Mouse (Mus musculus) kidney, postnatal 25 days (tissue): ENCODE measurements around the gene 3830406C13Rik.
A peak's percentile ranks its signal among the peaks of the same experiment; 100 is the strongest.

Source experiments
- DNase-seq, 2 experiments: peaks; one replicate each; pipeline ENCODE4 v3.0.0; 2021; ENCODE audit warnings: mixed read lengths in 2 of 2

Gene 3830406C13Rik

DNA sequence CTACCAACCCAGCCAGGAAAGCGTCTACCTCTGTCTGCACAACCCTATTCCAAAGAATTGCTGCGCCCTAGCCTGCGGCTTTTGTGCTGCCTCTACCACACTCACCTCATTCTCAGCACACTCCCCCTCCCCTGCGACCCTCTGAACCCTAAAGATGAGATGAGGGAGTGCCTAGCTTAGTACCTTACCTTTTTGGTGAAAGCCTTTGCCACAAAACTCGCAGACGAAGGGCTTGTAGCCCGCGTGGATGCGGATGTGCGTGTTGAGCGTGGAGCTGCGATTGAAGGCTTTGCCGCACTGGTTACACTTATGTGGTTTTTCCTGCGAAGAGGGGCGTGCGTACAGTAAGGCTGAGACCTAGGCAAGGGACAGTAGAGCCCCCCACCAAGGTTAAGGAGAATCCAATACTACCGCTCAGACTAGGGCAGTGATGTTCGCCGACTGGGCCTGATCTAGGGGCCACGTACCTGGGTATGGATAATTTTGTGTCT is 59.5 kb downstream of the 3830406C13Rik start:
- no peak for DNase-seq

DNA sequence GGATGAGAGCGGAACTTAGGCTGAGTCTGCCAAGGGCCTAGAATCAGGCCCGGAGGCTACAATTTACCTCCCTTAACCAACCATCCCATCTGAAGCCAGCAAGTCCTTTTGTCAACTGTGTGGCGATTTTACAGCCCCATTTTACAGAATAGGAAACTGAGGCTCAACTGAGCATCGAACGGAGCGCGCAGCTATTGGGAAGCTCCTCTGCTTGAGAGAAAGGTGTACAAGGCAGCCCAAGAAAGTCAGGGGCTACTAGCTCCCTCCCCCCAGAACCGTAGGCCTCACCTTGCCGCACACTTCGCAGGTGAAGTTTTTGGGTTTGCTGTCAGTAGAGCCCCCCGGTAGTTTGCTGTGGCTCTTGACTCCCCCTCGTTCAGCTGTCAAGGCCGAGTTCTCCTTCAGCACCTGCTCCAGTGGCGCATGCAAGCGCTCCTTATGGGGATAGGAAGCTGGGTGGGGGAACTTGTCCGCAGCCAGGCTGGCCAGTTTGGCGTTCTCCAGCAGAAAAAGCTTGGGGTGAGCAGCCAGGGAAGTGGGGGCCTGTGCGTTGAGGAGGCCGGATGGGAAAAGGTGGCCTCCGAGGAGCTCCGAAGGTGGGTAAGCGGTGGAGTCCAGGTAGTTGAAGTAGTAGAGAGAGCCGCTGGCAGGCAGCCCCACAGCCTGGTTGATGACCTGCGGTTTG is 60.2 kb downstream of the 3830406C13Rik start:
- no peak for DNase-seq

DNA sequence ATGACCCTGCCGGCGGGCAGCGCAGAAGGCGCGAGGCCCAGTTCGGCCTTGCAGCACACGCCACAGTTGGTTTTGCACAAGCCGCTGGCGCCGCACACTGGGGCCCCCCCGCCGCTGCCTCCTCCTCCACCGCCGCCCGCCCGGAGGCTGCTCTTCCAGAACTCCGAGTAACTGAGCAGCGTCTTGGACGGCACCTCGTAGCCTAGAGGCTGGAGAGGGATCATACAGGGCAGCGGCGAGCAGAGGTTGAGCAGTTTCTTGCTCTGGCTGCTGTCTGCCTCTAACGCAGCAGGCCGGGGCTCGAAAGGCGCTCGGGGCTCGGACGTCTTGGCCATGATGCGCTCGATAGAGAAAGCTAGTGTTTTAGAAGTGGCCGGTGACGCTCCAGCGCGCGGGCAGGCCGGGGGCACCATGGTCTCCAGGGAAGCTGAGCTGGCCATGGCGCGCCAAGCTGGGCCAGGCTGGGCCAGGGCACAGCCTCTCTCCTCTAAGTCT is 60.8 kb downstream of the 3830406C13Rik start:
- DNase-seq = peak in 1 of 2 experiments; percentile 47

DNA sequence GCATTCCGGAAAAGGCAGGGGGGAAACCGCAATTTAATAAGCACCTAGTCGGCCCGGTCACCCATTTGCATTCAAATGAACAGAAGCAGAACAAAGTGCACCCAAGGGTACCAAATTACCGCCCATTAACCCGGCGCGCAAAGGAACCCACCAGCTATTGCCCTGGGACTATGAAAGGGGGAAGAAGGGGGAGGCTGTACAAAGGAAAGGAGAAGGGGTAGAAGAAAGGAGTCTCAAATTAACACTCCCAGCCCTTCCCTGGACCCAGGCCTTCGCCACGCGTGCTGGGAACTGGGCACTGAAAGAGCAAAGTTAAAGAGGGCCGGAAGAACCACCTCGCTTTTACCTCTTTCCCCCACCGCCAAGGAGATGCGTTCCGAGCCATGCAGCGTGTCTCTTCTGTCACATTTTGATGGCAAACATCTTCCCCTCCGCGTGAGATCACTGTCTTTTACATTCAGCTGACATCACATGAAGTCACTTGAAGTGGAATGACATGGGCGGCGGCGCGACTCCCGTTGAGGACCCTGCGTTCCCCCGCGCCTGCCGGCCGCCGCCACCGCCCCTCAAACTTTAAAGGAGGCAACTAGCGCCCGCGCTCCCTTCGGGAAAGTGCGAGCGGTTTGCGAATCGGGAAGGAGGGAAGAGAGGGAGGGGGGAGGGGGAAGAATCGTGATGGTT is 61.4 kb downstream of the 3830406C13Rik start:
- DNase-seq = no peak

DNA sequence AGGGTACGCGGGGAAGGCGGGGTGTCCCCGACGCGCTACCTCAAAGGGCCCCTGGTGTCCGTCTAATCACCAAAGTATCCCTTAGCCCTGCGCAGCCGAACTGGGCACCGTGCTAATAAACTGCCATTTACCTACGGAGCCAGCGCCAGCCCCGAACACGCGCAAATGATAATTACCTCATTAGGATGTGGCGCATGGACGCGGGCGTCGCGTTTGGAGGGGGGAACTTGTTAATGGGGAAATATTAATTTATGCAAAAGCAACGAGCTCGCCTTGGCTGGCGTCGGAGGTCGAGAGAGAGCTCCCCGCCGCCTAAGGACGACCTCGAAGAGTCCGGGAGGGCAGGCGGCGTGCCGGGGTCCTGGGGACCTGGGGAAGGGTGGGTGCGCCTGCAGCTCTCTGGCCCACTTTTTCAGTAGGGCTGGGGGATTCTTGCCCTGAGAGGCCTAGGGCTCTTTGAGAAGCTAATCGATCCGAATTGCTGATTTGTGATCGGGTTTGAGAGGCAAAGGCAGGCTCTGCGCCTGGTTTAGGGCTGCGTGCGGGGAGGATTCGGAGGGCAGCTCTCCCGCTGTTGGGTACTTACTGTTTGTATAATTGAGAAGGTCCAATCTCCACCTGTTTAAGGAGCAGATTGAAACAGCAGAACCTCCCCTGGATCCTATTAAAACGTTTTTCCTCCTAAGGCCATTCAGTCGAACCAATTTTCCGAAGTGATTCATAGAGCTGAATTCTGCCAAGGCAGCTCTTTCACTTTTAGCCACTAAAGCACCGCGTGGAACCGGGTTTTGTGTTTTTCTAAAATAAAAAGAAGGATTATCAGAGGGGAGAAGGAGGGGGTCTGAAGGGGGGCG is 62.3 kb downstream of the 3830406C13Rik start:
- no peak for DNase-seq

DNA sequence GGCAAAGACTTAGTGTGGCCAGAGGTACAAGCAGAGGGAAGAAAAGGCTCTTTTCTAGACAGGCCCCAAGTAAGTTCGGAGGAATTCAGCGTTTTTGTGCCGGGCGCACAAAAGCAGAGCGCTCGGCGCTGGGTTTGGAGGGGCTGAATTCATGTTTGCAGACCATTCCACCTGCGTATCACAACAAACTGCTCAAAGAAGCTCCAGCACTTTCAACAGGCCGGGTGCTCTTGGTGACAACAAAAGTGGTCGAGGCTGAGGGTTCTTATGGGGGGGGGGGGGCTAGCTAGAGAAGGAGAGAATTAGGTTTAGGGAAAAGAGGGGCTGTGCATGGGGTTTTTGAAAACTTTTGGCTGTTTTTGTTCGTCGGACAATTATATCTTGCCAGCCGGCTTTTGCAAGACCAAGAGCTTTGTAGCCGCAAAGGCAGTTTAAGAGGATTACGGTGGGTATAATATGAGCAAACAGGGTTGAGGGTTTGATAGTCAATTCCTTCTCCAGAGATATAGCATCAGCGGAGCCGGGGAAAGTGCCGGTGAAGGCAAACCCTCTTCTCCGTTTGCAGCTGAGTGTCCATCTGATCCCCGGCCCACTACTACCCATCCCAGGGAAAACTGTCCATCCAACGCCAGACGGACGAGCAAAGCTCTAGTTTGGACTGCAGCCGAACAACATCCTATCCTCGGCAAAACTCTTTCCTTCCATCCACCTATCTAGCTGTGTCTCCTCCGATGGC is 63.1 kb downstream of the 3830406C13Rik start:
- DNase-seq = no peak

DNA sequence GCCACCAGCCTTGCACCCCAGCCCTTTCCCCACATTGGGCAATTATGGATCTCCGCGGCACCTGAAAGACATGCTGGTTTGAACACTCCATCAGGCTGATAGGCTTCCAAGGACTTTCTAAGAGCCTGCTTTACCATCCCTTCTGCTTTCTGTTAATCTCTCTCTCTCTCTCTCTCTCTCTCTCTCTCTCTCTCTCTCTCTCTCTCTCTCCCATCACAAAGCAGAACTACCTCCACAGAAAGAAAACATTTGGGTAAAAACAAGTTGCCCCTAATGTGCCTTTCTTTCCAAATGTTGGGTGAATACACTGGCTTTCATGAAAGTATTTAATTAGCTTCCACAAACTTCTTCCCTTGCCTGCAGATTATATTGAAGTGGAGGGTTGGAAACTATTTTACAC is 64.1 kb downstream of the 3830406C13Rik start, which contains the start of gene Fezf2:
TSS of gene Fezf2 (minus strand) at position 101 of the 400 bp plus-strand sequence.
- no peak for DNase-seq

DNA sequence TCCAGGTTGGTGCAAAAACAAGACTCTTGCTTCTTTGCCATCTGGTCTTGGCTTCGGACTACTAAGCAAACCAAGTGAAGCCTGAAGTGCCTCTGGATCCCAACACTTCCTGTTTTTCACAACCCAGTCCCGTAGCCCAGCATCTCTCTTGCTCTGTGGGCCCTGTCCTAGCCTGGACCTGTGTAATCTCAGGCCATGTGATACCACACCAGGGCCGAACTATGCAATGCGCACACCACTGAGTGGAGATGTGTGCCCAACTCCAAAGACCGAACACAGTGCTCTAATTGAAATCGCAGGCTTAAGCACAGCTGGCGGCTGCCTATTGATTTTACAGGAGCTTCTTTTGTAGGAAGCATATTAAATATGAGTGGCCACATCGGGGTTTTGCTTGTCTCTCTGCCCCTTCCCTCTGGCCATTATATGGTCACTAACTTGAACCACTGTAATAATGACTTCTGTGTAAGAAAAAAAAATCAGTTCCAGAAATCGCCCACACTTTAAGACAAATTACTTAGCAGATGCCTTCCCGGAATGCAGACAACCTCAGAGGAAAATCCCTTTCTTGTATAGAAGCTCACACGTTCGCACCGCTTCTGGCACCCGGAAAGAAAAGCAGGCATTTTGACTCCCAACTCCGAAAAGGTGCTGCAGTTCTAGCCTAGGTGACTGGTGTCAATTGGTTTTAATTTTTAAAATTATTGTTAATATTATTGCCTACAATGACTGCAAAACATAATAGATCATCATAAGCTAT is 65.5 kb downstream of the 3830406C13Rik start:
- DNase-seq = no peak

DNA sequence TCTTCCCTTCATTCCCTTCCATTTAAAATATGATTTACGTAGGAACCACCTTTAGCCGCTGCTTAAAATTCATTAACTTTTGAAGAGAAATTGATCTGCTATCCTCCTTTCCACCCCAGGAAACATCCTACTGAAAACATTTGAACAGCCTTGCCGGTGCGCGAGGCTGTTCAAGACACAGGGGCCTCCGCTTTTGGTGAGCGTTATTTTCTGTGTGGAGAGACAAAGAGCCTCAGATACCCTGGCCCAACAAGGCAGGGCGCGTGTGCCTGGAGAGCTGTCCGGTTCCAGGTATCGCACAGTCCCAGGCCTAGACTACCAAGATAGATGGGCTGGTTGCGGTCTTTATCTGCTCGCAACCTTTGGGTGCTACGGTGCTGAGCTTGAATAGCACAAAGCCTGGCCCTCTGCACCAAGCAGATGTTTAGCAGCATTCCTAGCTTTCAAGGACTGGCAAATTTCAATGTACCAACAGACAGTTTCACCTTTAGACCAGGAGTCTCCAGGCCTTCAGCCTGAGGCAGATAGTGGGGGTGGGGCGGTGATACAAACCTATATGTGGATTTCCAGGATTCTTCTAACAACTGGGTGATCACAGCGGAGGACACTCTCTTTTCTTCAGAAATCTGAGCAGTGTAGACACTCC is 66.4 kb downstream of the 3830406C13Rik start:
- no peak for DNase-seq
